Mouse (Mus musculus): Measurements from ENCODE around the gene Nr2f2. TPM values are rescaled to one million over a fixed set of nuclear protein-coding genes. Genes with fewer than 3 reads are reported as not detected.

Nr2f2 gene
- polyA plus RNA-seq, 1 experiment from 2014 or later = 24.6 TPM

DNA sequence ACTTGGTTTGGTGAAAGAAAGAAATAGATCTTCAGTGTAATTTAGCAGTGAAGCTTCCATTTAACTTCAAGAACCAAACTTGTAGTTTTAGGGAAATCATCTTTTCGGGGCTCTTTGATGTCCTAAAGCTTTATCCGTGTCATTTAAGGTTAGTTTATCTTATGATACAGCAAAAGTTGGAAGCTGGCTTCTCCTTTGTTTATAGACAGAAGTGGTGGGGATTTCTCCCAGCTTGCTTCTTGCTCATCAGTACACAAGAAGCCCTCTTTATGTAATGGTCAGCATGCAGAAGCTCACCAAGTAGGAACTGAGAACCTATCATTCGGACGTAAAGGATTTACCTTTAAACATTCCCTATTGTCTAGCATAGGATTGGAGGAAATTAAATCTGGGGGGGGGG is 16.3 kb upstream of the Nr2f2 start:
- Histone ChIP-seq H3K4me2 (ENCODE audit: low read depth, low read length) (no peak overlapping the region), H3K9ac (ENCODE audit: low read depth, low read length) (no peak overlapping the region), H3K4me1 (ENCODE audit: control insufficient read depth, insufficient read depth, low read length) (no peaks in the 10 kb centered on the region), H3K27me3 (replicated peaks; ENCODE audit: control insufficient read depth, insufficient read depth, low read length) (no peaks in the 10 kb centered on the region), H3K4me3 (ENCODE audit: low read length) (no peak overlapping the region), H3K36me3 (ENCODE audit: control insufficient read depth, insufficient read depth, low read length) (no peaks in the 10 kb centered on the region), H3K9me3 (ENCODE audit: control insufficient read depth, low read length) (no peaks in the 10 kb centered on the region), H3K27ac (ENCODE audit: low read length) (no peak overlapping the region)
- ATAC-seq = no peak
- WGBS = 75% methylated on average over 4 of the region's 4 CpGs

DNA sequence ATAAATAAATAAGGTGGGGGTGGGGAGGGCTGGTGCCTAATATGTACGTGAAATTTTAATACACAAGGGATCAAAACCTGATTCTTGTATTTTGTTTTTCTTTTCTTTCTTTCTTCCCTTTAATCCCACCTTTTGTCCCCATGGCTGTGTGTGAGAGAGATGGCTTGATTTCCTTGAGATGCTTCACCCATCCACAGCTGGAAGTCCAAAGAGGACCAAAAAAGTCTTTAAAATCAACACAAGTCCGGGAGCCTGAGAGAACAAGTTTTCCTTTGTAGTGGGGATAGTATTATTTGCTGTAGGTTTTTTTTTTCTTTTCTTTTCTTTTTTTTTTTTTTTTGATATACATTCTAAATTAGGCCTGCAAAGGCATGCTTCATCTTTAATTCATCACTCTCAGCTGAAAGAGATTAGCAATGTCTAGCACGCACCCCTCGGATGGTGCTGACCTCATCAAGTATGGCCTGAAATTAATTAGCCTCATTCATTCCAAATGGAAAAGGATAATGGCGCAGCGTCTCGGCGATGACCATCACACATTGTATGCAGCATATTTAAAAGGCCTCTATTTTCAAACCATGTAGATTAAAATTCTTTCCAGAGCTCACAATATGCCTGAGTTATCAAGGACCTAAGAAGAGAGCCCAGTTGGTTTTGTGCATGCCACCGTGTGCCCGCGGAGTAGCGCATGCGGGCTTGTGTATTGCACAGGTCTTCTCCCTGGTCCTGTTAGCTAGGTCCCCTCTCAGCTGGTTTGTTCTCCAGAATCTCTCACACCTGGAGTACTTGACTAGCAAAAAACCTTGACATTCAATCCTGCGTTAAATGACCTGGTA is 15.1 kb upstream of the Nr2f2 start:
- no peak overlapping the region for H3K27ac ChIP-seq (ENCODE audit: low read length)
- H3K4me3 ChIP-seq (ENCODE audit: low read length) = no peak overlapping the region
- H3K4me1 ChIP-seq (ENCODE audit: control insufficient read depth, insufficient read depth, low read length) = no peaks in the 10 kb centered on the region
- ATAC-seq = no peak
- no peak overlapping the region for H3K9ac ChIP-seq (ENCODE audit: low read depth, low read length)
- no peak overlapping the region for H3K4me2 ChIP-seq (ENCODE audit: low read depth, low read length)
- H3K36me3 ChIP-seq (ENCODE audit: control insufficient read depth, insufficient read depth, low read length) = no peaks in the 10 kb centered on the region
- 87% methylated on average over 14 of the region's 14 CpGs for WGBS
- no peaks in the 10 kb centered on the region for H3K27me3 ChIP-seq (replicated peaks; ENCODE audit: control insufficient read depth, insufficient read depth, low read length)
- no peaks in the 10 kb centered on the region for H3K9me3 ChIP-seq (ENCODE audit: control insufficient read depth, low read length)

DNA sequence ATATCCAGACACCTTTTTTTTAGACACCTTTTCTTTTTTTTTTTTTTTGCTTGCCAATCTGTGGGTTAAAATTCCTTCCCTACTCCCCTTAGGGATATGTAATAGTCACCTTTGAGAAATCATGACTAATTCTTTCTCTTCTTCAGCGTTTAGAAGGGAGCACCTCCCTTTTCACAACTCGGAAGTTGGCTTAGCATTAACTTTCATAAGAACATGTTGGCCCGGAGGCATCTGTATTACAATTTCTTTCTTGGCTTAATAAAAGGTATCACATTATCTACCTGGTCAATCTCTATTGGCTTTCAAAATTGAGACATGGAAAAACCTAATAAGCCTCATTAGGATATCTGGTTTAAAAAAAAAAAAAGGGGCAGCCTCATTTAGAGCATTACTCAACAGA is 14.4 kb upstream of the Nr2f2 start:
- 82% methylated on average over 3 of the region's 3 CpGs for WGBS

DNA sequence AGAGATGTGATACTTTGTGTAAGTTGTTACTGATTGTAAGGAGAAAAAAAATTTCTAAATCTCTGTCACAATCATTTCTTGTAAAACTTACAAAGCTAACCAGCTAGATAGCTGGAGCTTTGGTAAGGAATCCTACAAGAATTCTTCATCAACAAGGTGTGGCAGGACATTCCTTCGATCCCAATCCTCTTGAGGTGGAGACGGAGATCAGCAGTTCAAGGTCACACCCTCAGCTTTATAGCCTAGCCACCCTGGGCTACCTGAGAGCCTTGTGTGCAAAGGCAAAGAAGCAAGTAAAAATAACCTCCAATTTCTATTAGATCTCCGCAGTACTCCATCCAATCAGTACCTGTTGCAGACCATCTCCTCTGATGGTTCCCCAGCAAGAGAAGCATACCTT is 13.7 kb upstream of the Nr2f2 start:
- Histone ChIP-seq H3K4me1 (ENCODE audit: control insufficient read depth, insufficient read depth, low read length) (no peaks in the 10 kb centered on the region), H3K36me3 (ENCODE audit: control insufficient read depth, insufficient read depth, low read length) (no peaks in the 10 kb centered on the region), H3K9me3 (ENCODE audit: control insufficient read depth, low read length) (no peaks in the 10 kb centered on the region), H3K27me3 (replicated peaks; ENCODE audit: control insufficient read depth, insufficient read depth, low read length) (no peaks in the 10 kb centered on the region), H3K4me3 (ENCODE audit: low read length) (no peak overlapping the region), H3K9ac (ENCODE audit: low read depth, low read length) (no peak overlapping the region), H3K4me2 (ENCODE audit: low read depth, low read length) (no peak overlapping the region), H3K27ac (ENCODE audit: low read length) (no peak overlapping the region)
- 78% methylated on average over 3 of the region's 3 CpGs for WGBS
- ATAC-seq = no peak

More for the DNA sequence above, 14.4 kb upstream of the Nr2f2 start:
- no peak overlapping the region for H3K4me3 ChIP-seq (ENCODE audit: low read length)
- no peaks in the 10 kb centered on the region for H3K4me1 ChIP-seq (ENCODE audit: control insufficient read depth, insufficient read depth, low read length)
- no peaks in the 10 kb centered on the region for H3K27me3 ChIP-seq (replicated peaks; ENCODE audit: control insufficient read depth, insufficient read depth, low read length)
- H3K36me3 ChIP-seq (ENCODE audit: control insufficient read depth, insufficient read depth, low read length) = no peaks in the 10 kb centered on the region
- ATAC-seq = no peak
- no peak overlapping the region for H3K4me2 ChIP-seq (ENCODE audit: low read depth, low read length)
- no peak overlapping the region for H3K9ac ChIP-seq (ENCODE audit: low read depth, low read length)
- no peak overlapping the region for H3K27ac ChIP-seq (ENCODE audit: low read length)
- no peaks in the 10 kb centered on the region for H3K9me3 ChIP-seq (ENCODE audit: control insufficient read depth, low read length)

DNA sequence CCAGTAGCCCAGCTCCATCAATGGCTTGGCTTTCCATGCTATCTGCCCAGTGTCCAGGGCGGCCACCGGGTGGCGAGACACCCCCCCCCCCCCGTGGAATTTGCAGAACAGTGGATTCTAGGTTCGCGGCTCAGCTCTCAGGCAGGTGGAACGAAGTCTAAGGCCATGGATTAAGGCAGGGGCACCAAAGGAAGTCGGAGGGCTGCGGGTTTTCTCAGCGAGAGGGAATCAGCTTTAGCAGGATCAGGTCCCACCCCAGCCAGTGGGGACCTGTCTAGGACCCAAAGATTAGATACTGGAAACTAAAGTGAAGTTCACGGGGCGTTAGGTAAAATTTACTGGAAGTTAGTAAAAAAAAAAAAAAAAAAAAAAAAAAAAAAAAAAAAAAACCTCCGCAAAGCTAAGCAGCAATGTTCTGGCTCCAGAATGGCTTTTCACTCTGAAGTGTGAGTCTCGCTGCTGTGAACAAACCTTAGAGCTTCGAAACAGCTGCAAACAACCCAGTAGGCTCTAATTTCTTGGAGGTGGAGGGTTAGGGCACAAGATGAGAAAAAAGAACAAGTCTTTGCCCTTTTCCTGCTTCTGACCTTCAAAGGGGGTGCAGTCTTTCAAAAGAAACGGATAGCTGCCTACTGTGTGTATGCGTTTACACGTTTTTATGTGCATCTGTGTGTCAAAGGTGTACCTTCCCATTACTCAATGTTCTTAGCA is 4.2 kb upstream of the Nr2f2 start:
- WGBS = 21% methylated on average over 18 of the region's 18 CpGs
- no peak overlapping the region for H3K9ac ChIP-seq (ENCODE audit: low read depth, low read length)
- no peak overlapping the region for H3K4me2 ChIP-seq (ENCODE audit: low read depth, low read length)

DNA sequence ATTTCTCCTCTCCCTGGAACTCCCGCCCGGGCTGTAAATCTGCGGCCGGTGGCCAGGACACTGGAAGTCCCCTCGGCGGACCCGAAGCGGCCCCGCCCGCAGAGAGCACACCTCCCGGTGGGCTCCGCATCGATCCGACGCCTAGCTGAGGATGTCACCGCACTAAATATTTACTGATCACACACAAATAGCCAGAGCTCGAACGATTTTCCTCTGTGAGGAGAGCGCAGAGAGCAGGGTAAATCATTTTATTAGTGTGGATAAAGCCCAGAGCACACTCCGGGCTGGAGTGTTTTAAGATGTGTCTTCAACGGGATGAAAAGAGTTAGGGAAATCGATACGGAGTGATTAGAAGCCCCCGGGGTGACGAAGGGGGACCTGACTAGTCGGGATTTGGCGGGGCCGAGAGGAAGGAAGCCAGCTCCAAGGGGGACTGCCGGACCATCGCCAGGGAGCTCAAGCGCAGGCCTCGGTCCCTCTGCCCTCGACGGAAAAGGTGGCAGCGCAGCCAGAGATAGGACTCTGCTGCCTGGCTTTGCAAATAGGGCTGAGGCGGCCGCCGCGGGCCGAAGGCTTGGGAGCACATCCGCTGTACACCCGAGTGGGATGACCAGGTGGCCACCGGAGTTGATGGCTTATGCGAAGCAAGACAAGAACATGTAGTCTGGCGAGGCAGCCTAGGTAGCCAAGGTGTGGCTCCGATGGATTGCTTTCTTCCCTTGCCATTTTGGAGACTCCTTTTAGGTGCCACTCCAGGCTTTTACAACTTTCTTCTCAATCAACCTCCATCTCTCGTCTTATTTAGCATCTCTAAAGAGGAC is 3.4 kb upstream of the Nr2f2 start:
- H3K4me3 ChIP-seq (ENCODE audit: low read length) = peak overlapping the region; percentile 42
- H3K27me3 ChIP-seq (replicated peaks; ENCODE audit: control insufficient read depth, insufficient read depth, low read length) = peaks cover 23% of the 10 kb centered on the region
- ATAC-seq = no peak
- peaks cover 20% of the 10 kb centered on the region for H3K4me1 ChIP-seq (ENCODE audit: control insufficient read depth, insufficient read depth, low read length)
- peak overlapping the region; percentile 62 for H3K9ac ChIP-seq (ENCODE audit: low read depth, low read length)
- peak overlapping the region; percentile 73 for H3K4me2 ChIP-seq (ENCODE audit: low read depth, low read length)
- WGBS = 4% methylated on average over 47 of the region's 47 CpGs
- H3K36me3 ChIP-seq (ENCODE audit: control insufficient read depth, insufficient read depth, low read length) = no peaks in the 10 kb centered on the region
- no peaks in the 10 kb centered on the region for H3K9me3 ChIP-seq (ENCODE audit: control insufficient read depth, low read length)
- H3K27ac ChIP-seq (ENCODE audit: low read length) = no peak overlapping the region

More for the DNA sequence above, 4.2 kb upstream of the Nr2f2 start:
- Histone ChIP-seq H3K27me3 (replicated peaks; ENCODE audit: control insufficient read depth, insufficient read depth, low read length) (peaks cover 23% of the 10 kb centered on the region), H3K36me3 (ENCODE audit: control insufficient read depth, insufficient read depth, low read length) (no peaks in the 10 kb centered on the region), H3K27ac (ENCODE audit: low read length) (no peak overlapping the region), H3K9me3 (ENCODE audit: control insufficient read depth, low read length) (no peaks in the 10 kb centered on the region), H3K4me1 (ENCODE audit: control insufficient read depth, insufficient read depth, low read length) (peaks cover 18% of the 10 kb centered on the region), H3K4me3 (ENCODE audit: low read length) (peak overlapping the region; percentile 21; the same call in 1 of the 2 replicates)
- no peak for ATAC-seq

DNA sequence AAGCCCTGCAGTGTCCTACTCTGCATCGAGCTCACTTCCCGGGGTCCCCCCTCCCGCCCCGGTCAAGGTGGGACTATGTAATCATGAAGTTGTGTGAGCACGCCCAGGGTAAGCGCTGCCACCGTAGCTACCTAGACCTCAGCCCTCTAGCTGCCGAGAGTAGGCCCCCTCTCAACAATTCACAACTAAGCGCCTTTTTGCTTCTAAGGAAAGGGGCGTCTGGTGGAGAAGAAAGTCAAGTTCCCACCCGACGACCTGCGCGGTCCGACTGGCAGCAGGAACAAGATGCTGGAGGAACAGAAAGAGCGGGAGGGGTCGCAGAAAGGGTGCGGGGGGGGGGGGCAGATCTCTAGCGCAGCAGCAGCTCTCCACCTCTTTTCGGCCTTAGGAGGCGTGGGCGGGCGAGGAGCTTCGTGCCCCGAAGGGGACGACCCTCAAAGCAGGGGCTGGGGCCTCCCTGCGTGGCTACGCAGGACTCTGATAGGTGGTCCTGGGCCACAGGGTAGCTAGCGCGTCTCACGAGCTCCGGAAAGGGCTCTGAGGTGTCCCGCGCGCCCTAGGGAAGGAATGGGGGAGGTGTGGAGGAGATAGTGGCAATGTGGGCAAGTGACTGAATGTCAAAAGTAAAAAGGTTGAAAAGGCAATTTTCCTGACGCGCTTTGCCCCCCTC is 2.7 kb upstream of the Nr2f2 start:
- peaks cover 20% of the 10 kb centered on the region for H3K4me1 ChIP-seq (ENCODE audit: control insufficient read depth, insufficient read depth, low read length)
- peak overlapping the region; percentile 73 for H3K4me2 ChIP-seq (ENCODE audit: low read depth, low read length)
- H3K27me3 ChIP-seq (replicated peaks; ENCODE audit: control insufficient read depth, insufficient read depth, low read length) = peaks cover 23% of the 10 kb centered on the region
- no peaks in the 10 kb centered on the region for H3K36me3 ChIP-seq (ENCODE audit: control insufficient read depth, insufficient read depth, low read length)
- H3K9ac ChIP-seq (ENCODE audit: low read depth, low read length) = peak overlapping the region; percentile 62
- H3K9me3 ChIP-seq (ENCODE audit: control insufficient read depth, low read length) = no peaks in the 10 kb centered on the region
- ATAC-seq = no peak
- peak overlapping the region; percentile 42 for H3K4me3 ChIP-seq (ENCODE audit: low read length)
- WGBS = 8% methylated on average over 37 of the region's 37 CpGs
- H3K27ac ChIP-seq (ENCODE audit: low read length) = no peak overlapping the region

DNA sequence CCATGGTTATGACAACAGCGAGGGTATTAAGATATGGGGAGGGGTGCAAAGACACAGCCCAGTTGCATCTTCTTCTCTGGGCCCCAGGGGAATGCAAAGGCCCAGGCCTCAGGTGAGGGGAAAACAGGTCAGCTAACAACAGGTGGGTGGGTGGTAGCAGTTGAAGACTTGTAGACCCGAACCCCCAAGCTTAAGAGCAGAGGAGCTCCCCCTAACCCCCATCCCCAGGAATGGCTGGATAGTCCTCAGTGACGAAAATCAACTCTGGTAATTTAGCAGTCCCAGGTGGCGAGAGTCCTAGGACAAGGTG is 2.2 kb upstream of the Nr2f2 start:
- no peak for ATAC-seq
- Histone ChIP-seq H3K36me3 (ENCODE audit: control insufficient read depth, insufficient read depth, low read length) (no peaks in the 10 kb centered on the region), H3K4me1 (ENCODE audit: control insufficient read depth, insufficient read depth, low read length) (peaks cover 20% of the 10 kb centered on the region), H3K27me3 (replicated peaks; ENCODE audit: control insufficient read depth, insufficient read depth, low read length) (peaks cover 23% of the 10 kb centered on the region), H3K27ac (ENCODE audit: low read length) (no peak overlapping the region), H3K9me3 (ENCODE audit: control insufficient read depth, low read length) (no peaks in the 10 kb centered on the region), H3K4me2 (ENCODE audit: low read depth, low read length) (peak overlapping the region; percentile 73; the same call in 1 of the 2 replicates), H3K9ac (ENCODE audit: low read depth, low read length) (0 out of 2 replicates have a peak overlapping the region, but pooled peaks have one; percentile 62), H3K4me3 (ENCODE audit: low read length) (no peak overlapping the region)
- WGBS = 73% methylated on average over 4 of the region's 4 CpGs

DNA sequence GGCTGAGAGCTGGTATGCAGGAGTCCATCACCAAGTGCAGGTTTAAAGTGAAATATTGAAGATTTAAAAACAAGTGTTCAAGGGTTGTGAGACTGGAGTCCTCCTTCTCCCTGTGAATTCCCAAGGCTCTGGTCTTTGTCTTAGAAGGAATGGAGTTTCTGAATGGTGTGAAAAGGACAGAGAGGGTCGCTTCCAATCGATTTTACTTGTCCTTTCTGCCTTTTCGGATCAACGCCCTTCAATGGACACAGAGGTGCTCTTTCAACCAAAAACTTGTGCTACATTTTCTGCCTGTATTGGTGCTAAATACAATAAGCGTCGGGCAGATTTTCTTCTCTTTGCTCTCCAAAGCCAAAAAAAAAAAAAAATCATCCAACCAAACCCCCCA is 1.7 kb upstream of the Nr2f2 start:
- 61% methylated on average over 6 of the region's 6 CpGs for WGBS
- Histone ChIP-seq H3K4me3 (ENCODE audit: low read length) (no peak overlapping the region), H3K9me3 (ENCODE audit: control insufficient read depth, low read length) (no peaks in the 10 kb centered on the region), H3K36me3 (ENCODE audit: control insufficient read depth, insufficient read depth, low read length) (no peaks in the 10 kb centered on the region), H3K27me3 (replicated peaks; ENCODE audit: control insufficient read depth, insufficient read depth, low read length) (peaks cover 23% of the 10 kb centered on the region), H3K9ac (ENCODE audit: low read depth, low read length) (no peak overlapping the region), H3K4me1 (ENCODE audit: control insufficient read depth, insufficient read depth, low read length) (peaks cover 20% of the 10 kb centered on the region), H3K4me2 (ENCODE audit: low read depth, low read length) (no peak overlapping the region), H3K27ac (ENCODE audit: low read length) (no peak overlapping the region)
- ATAC-seq = no peak

All from intestine, embryonic 16.5 days (tissue).